Mouse (Mus musculus) layer of hippocampus, postnatal 14 days (tissue): ENCODE results near the gene Rbm18. TPM values are rescaled to one million over a fixed set of nuclear protein-coding genes. Genes with fewer than 3 reads are reported as not detected.
A peak's percentile ranks its signal among the peaks of the same experiment; 100 is the strongest.
"Not testable (repeated sequence)": the region's sequence is repeated elsewhere in the genome, so short reads cannot be mapped to it uniquely, and the experiment has no call there.

ENCODE experiments used
- DNase-seq, 2 experiments: peaks; one replicate each; pipeline ENCODE4 v3.0.0; 2021 to 2022; ENCODE audit warnings: low spot score in 2 of 2, mixed read lengths in 1 of 2
- long read RNA-seq, 2 experiments: library from polyadenylated mRNA; stranded (forward); transcript quantifications; one replicate each; pipeline ENCODE4 v2.0.0; 2021
- total RNA-seq, 2 experiments: library from RNA; stranded (reverse); gene quantifications; 2 replicates each; pipeline ENCODE4 v1.2.3; 2021

The Rbm18 gene
- 10 to 100 TPM; 49.5 to 50.8 TPM for total RNA-seq
- long read RNA-seq, experiment 1, transcript Rbm18-201 (6 exons, 2,617 nt): major isoform, 83 of 99 reads
- long read RNA-seq, experiment 1, partial matches to known transcripts: 1 of 99 reads
- long read RNA-seq, experiment 1, other reads (novel, unspliced or antisense): 12 of 99 reads
- long read RNA-seq, experiment 2, transcript Rbm18-201 (6 exons, 2,617 nt): major isoform, 89 of 106 reads
- long read RNA-seq, experiment 2, partial matches to known transcripts: 1 of 106 reads
- long read RNA-seq, experiment 2, other reads (novel, unspliced or antisense): 9 of 106 reads

- peak; percentile 92 to 97 for DNase-seq
Observed at GRCm38 (mm10) chr2:36136300-36136941, at the start of gene Rbm18, which contains the start of gene Mrrf. TSS of gene Rbm18 (minus strand) at chr2:36136773. TSS of gene Mrrf (plus strand) at chr2:36136389.

DNA sequence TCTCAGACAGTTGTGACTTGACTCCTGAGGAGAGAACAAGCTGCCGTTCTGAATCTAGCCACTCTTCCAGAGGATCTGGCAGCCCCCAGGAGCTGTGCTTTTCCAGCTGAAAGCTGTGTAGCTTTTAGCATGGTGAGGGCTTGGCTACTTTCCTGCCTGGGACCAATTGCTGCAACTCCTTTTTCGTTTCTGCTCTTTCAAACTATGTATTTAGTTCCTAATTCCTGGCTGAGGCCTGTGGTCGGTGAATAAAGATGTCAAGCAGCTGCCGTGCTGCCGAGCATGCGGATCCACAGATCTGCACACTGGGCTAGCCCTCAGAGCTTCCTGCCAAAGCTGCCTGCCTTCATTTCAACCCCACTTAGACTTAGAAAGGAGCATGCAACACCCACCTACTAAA is 48.3 kb upstream of the Rbm18 start:
- peak in 1 of 2 experiments; percentile 24 for DNase-seq

DNA sequence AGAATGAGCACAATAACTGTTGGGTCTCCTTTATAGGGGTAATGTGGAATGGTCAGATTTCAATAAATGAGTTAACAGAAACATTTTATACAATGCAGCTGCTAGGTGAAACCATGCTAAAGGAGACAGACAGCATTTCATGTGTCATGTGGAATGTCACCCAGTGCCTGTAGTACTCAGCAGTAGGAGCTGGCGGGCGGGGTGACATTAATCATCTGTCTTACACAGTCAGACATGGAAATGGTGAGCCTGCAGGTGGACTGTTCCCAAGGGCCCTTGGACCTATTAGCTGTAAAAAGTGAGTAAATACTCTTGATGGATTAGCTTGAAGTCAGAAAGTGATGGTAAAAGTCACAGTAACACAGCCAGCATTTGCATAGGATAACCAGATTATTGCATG is 47.6 kb upstream of the Rbm18 start:
- DNase-seq: no peak

DNA sequence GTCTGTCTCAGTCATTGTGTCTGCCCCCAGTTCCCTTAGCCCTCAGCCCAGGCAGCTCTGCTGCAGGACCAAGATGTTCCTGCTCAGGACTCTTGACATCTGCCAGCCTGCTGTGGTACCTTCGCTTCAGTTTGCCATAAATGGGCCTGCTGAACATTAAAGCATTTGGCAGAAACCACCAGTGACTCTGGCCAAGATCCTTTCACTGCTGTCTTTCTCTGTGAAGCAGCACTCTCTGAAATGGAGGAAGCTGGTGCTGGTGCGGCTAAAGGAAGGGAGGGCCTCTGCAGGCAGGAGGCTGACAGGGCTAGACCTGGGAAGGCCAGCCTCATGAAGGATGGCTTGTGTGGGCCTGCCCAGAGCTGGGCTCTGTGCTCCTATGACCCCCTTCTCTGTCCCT is 46.7 kb upstream of the Rbm18 start:
- DNase-seq: peak in 1 of 2 experiments; percentile 40

DNA sequence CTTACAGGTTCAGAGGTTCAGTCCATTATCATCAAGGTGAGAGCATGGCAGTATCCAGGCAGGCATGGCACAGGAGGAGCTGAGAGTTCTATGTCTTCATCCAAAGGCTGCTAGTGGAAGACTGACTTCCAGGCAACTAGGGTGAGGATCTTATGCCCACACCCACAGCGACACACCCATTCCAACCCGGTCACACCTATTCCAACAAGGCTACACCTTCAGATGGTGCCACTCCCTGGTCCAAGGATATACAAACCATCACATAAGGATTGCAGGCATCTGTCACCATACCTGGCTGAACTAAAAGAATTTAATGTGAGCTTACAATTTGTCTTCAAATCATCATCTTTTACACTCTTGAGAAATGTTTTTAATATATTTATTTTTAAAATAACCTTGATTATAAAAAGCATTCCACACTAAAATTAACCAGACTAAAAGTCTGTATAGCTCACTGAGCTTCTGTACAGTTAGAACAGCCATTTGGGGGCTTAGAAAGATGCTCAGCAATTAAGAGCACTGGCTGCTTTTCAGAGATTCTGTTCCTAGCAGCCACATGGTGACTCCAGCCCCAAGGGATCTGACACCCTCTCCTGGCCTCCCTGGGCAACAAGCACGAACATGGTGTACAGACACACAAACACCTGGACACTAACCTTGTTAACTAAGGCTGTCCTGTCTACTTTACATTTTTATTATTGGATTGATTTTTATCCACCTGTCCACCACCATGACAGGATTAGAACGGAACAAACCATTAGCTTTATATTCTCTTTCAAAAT is 45.2 kb upstream of the Rbm18 start:
- DNase-seq: not testable (repeated sequence)

DNA sequence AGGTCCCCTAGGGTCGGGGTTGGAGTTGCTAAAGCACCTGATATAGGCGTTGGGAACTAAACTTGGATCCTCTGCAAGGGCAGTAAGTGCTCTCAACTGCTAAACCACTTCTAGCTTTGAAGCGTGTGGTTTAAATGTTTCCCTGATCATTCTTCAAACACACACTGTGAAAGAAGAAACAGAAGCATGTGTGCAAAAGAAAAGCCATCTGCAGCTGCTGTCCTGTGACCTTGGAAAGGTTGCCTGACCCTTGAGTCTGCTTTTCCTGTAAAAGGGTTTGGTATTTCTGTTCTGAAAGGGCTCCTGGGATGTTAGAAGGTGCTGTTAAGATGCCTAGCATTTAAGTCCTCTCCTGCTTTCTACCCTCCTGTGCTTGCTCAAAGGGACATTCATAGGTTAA is 42.9 kb upstream of the Rbm18 start:
- DNase-seq: no peak

GRCm38 (mm10) chr2:36172574-36172973 is 36.0 kb upstream of the Rbm18 start:
- DNase-seq: no peak

- DNase-seq: no peak
Observed at GRCm38 (mm10) chr2:36172136-36172535, 35.6 kb upstream of the Rbm18 start.

DNA sequence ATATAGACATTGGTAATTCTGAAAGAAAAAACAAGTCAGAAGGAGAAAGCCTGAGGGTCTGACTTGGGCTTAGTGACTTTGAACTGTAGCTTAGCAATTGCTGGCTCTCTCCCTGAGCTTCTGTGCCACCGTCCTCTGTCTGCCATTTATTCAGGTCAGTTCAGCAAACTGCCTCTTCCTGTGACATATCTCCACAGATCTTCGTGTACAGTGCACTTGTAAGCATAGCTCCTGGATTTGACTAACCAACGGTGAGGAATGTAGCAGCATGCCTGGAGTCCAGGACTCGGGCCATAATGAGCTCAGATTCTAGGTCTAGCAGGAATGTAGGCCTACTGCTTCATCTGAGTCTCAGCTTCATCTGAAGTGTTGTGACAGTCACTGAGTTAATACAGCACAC is 32.6 kb upstream of the Rbm18 start:
- no peak for DNase-seq

DNA sequence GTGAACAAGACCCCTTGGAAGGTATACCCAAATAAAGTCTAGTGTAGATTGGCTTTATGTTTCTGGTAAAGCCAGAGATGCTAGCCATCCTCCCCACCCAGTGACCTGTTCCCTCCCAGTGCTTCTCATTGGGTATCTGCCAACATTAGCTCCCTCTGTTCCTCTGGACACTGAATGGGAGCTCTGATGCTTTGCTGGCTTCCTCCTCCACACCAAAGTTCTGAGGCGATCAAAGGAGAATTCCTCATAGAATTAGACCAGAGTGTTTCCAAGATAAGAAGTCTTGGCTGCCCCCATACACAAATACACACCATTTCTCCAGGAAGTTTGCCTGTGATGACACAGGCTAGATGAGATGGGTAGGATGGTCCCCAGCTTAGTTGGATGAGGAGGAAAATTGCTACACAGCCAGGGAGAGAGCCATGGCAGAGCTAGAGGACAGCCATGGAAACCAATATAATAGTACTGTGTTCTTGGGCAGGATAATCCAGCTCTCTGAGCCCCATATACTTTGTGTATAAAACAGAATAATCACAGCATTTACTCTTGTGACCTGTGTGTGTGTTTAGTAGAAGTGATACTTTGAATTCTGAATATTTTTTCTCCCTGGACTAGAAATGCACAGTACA is 31.5 kb upstream of the Rbm18 start:
- no peak for DNase-seq

DNA sequence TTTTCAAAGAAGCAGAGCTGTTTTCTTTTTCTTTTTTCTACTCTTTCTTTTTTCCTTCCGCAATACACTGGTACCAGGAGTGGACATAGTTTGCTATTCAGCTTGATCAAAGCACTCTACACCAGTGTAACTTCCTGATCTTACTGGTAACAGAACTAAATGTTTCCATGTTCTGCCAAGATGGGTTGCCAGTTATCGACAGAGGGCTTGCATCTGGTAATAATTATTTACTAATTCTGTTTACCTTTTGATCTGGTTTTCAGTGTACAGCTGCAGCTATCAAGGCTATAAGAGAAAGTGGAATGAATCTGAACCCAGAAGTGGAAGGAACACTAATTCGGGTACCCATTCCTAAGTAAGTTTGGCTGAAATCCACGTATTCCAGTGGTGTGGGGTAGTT is 22.8 kb upstream of the Rbm18 start:
- DNase-seq: no peak

DNA sequence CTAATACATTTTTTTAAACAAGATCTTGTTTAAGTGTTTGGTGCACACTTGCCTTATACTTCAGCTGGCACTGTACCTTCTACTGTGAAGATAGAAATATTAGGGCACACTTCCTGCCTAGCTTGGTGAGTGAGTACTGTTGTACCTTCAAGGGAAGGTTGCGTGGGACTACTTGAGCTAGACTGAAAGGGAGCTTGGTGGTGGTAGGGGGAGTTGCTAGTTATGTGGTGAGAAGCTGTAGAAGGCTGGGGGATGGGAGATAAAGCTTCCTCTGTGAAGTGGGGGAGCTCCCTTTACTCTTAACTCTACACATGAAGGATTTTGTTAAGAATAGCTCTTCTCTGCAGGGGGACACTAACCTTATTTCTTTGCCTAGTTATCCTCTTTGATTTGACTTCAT is 20.9 kb upstream of the Rbm18 start:
- DNase-seq: no peak

- not testable (repeated sequence) for DNase-seq
Observed at GRCm38 (mm10) chr2:36152401-36152800, 15.8 kb upstream of the Rbm18 start.

DNA sequence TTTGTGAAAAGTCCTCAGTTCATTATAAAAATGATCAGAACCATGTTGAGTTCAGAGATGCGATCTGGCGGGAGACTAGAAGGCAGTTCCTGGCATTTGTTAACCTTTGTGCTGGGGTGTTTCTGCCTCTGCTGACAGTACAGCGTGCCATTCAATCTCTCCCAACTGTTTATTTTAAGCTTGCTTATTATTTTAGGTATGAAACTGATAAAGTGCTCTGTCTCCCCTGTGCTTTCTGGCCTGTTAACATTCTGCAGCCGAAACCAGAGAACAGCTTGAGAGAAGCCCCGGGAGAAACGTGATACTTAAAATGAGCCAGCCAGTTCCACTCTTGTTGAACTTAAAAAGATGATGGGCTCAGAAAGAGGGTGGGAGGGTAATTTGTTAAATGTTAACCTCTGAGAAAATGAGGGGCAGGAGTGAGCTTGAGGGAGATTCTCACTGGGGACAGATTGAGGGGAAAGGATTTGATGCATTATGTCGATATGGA is 12.3 kb upstream of the Rbm18 start:
- no peak for DNase-seq

DNA sequence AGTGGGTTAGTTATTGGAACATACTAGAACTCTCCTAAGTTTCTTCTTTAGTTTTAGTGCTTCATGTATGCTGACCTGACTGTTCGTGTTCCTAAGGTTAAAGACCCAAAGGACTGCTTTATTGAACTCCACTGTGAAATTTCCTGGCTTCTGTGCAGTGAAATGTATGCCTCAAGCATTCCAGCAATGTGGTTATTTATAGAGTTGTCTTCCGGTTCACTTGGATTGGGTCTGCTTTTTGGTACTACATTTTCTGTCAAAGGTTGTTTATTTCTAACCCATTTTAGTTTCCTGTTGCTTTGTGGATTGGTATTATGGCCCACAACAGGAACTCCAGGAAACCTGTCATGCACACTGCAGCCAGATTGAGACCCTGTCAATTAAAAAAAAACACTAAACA is 2.5 kb upstream of the Rbm18 start:
- no peak for DNase-seq

GRCm38 (mm10) chr2:36135887-36136286 is 686 bp downstream of the Rbm18 start:
- no peak for DNase-seq

GRCm38 (mm10) chr2:36129051-36129450 is 7.5 kb downstream of the Rbm18 start:
- DNase-seq: no peak

DNA sequence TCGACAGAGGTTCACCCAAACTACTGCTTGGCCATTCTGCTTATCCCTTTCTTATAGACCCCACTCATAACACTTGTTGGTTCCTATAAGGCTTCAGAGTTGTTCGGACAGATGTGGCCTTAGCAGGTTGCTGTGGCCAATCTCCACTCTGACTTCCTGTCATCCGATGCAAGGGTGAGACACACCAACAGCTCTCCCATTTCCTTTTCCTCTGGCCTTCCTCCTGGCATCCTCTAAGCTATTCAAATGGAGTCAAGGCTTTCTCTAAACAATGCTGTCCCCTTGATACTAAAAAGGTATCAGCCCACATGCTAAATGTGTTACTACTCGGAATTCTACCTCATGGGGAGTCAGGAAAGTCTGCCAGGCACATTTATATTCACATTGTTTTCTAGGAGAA is 8.6 kb downstream of the Rbm18 start:
- no peak for DNase-seq

DNA sequence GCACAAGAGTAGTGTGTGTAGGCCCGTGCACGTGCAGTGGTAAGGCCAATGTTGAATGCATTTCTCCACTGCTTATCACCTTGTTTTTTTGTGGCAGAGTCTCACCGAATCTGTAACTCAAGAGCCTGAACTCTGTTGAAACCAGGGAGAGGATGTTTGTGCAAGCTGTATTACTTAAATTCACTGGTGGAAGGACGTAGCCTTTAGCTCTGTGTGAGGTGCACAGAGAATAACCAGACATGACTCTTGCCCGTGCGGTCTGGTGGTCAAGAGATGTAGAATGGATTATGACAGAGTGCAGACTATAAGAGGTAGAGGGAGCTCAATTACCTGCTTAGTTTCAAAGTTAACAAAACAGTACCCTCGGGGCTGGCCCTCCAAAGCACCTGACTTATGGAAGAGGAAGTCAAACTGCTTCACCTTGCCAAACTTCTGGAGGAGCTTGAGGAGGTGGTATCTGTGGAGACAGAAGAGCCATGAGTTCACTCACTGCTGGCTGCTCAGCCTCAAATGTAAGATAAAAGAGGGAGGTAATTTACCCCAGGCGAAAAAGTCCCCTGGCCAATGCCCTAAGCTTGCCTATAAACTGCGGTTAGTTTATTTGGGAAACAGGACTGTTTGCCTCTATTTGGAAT is 9.7 kb downstream of the Rbm18 start:
- DNase-seq: no peak

GRCm38 (mm10) chr2:36112632-36113031 is 23.9 kb downstream of the Rbm18 start:
- DNase-seq: no peak

DNA sequence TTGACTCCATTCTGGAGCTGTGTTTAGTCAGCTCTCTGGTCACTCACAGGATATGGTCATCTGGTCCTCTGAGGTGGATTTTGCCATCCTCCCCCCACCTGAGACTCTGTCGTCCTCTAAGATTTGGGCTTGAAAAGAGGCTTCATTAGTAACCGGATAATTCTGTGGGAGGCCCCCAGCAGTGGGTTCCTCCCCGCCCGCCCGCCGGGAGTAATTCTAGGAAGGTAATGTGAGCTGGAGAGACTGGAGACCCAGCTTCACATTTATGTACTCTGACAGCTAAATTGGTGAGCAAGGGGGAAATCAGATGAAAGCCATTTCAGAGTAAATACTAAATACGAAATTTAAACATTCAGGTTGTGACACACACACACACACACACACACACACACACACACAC is 28.0 kb downstream of the Rbm18 start:
- DNase-seq: no peak
